Mouse (Mus musculus): ENCODE data around the gene Gnl2.

GRCm38 (mm10) chr4:125004886-125005285 lies 11.5 kb upstream of the Gnl2 start:
- TF ChIP-seq CTCF (IDR thresholded peaks at IDR 0.05; ENCODE audit: extremely low read depth, insufficient read depth, insufficient read length, insufficient replicate concordance) (no peak), POLR2A (IDR thresholded peaks at IDR 0.05; ENCODE audit: low read depth, low read length) (no peak)
